Mouse (Mus musculus): ENCODE measurements around the gene Gm20388. TPM values are rescaled to one million over a fixed set of nuclear protein-coding genes. Genes with fewer than 3 reads are reported as not detected.
"Not testable (repeated sequence)": the region's sequence is repeated elsewhere in the genome, so short reads cannot be mapped to it uniquely, and the experiment has no call there.

Gm20388 gene
- total RNA-seq, 1 experiment from 2014 or later, result 18.4 TPM

GRCm38 (mm10) chr8:123472991-123473390, 3562.3 kb downstream of the Gm20388 start:
- ATAC-seq (replicated peaks in 1 of 2; ENCODE audit: insufficient read depth in 1 of 2, low FRiP score in 2 of 2, low TSS enrichment in 1 of 2, low read depth in 1 of 2, poor library complexity in 2 of 2, severe bottlenecking in 2 of 2), result not testable (repeated sequence)

GRCm38 (mm10) chr8:123474549-123474948, 3563.9 kb downstream of the Gm20388 start:
- not testable (repeated sequence) for ATAC-seq (replicated peaks in 1 of 2; ENCODE audit: insufficient read depth in 1 of 2, low FRiP score in 2 of 2, low TSS enrichment in 1 of 2, low read depth in 1 of 2, poor library complexity in 2 of 2, severe bottlenecking in 2 of 2)

- ATAC-seq (replicated peaks in 1 of 2; ENCODE audit: insufficient read depth in 1 of 2, low FRiP score in 2 of 2, low TSS enrichment in 1 of 2, low read depth in 1 of 2, poor library complexity in 2 of 2, severe bottlenecking in 2 of 2), result peak in 1 of 2 experiments; percentile 19; a peak in 1 of 4 replicates
Measured at GRCm38 (mm10) chr8:123476911-123477736, 3566.5 kb downstream of the Gm20388 start.

- peak; percentile 81 to 84 for ATAC-seq (replicated peaks in 1 of 2; ENCODE audit: insufficient read depth in 1 of 2, low FRiP score in 2 of 2, low TSS enrichment in 1 of 2, low read depth in 1 of 2, poor library complexity in 2 of 2, severe bottlenecking in 2 of 2)
Measured at GRCm38 (mm10) chr8:123477737-123478258, 3567.2 kb downstream of the Gm20388 start, which contains the start of gene Afg3l1. Afg3l1 (plus strand) TSS chr8:123477903.

- ATAC-seq (replicated peaks in 1 of 2; ENCODE audit: insufficient read depth in 1 of 2, low FRiP score in 2 of 2, low TSS enrichment in 1 of 2, low read depth in 1 of 2, poor library complexity in 2 of 2, severe bottlenecking in 2 of 2), result peak in 1 of 2 experiments; percentile 35; a peak in 1 of 4 replicates
Measured at GRCm38 (mm10) chr8:123478456-123479218, 3568.0 kb downstream of the Gm20388 start.

- ATAC-seq (replicated peaks in 1 of 2; ENCODE audit: insufficient read depth in 1 of 2, low FRiP score in 2 of 2, low TSS enrichment in 1 of 2, low read depth in 1 of 2, poor library complexity in 2 of 2, severe bottlenecking in 2 of 2), result no peak
Measured at GRCm38 (mm10) chr8:123482627-123483026, 3572.0 kb downstream of the Gm20388 start.

GRCm38 (mm10) chr8:123491280-123492075, 3580.8 kb downstream of the Gm20388 start:
- no peak for ATAC-seq (replicated peaks in 1 of 2; ENCODE audit: insufficient read depth in 1 of 2, low FRiP score in 2 of 2, low TSS enrichment in 1 of 2, low read depth in 1 of 2, poor library complexity in 2 of 2, severe bottlenecking in 2 of 2)

- ATAC-seq (replicated peaks in 1 of 2; ENCODE audit: insufficient read depth in 1 of 2, low FRiP score in 2 of 2, low TSS enrichment in 1 of 2, low read depth in 1 of 2, poor library complexity in 2 of 2, severe bottlenecking in 2 of 2), result no peak
Measured at GRCm38 (mm10) chr8:123492898-123493297, 3582.3 kb downstream of the Gm20388 start.

- ATAC-seq (replicated peaks in 1 of 2; ENCODE audit: insufficient read depth in 1 of 2, low FRiP score in 2 of 2, low TSS enrichment in 1 of 2, low read depth in 1 of 2, poor library complexity in 2 of 2, severe bottlenecking in 2 of 2), result no peak
Measured at GRCm38 (mm10) chr8:123497699-123498098, 3587.1 kb downstream of the Gm20388 start.

GRCm38 (mm10) chr8:123498963-123499362, 3588.3 kb downstream of the Gm20388 start:
- ATAC-seq (replicated peaks in 1 of 2; ENCODE audit: insufficient read depth in 1 of 2, low FRiP score in 2 of 2, low TSS enrichment in 1 of 2, low read depth in 1 of 2, poor library complexity in 2 of 2, severe bottlenecking in 2 of 2), result no peak

- ATAC-seq (replicated peaks in 1 of 2; ENCODE audit: insufficient read depth in 1 of 2, low FRiP score in 2 of 2, low TSS enrichment in 1 of 2, low read depth in 1 of 2, poor library complexity in 2 of 2, severe bottlenecking in 2 of 2), result no peak
Measured at GRCm38 (mm10) chr8:123499556-123499955, 3588.9 kb downstream of the Gm20388 start.

GRCm38 (mm10) chr8:123502192-123502591, 3591.6 kb downstream of the Gm20388 start:
- ATAC-seq (replicated peaks in 1 of 2; ENCODE audit: insufficient read depth in 1 of 2, low FRiP score in 2 of 2, low TSS enrichment in 1 of 2, low read depth in 1 of 2, poor library complexity in 2 of 2, severe bottlenecking in 2 of 2), result no peak

- no peak for ATAC-seq (replicated peaks in 1 of 2; ENCODE audit: insufficient read depth in 1 of 2, low FRiP score in 2 of 2, low TSS enrichment in 1 of 2, low read depth in 1 of 2, poor library complexity in 2 of 2, severe bottlenecking in 2 of 2)
Measured at GRCm38 (mm10) chr8:123503801-123504467, 3593.3 kb downstream of the Gm20388 start.

GRCm38 (mm10) chr8:123504591-123505195, 3594.1 kb downstream of the Gm20388 start:
- ATAC-seq (replicated peaks in 1 of 2; ENCODE audit: insufficient read depth in 1 of 2, low FRiP score in 2 of 2, low TSS enrichment in 1 of 2, low read depth in 1 of 2, poor library complexity in 2 of 2, severe bottlenecking in 2 of 2), result no peak

GRCm38 (mm10) chr8:123505267-123505666, 3594.6 kb downstream of the Gm20388 start:
- no peak for ATAC-seq (replicated peaks in 1 of 2; ENCODE audit: insufficient read depth in 1 of 2, low FRiP score in 2 of 2, low TSS enrichment in 1 of 2, low read depth in 1 of 2, poor library complexity in 2 of 2, severe bottlenecking in 2 of 2)

GRCm38 (mm10) chr8:123505695-123506094, 3595.1 kb downstream of the Gm20388 start:
- ATAC-seq (replicated peaks in 1 of 2; ENCODE audit: insufficient read depth in 1 of 2, low FRiP score in 2 of 2, low TSS enrichment in 1 of 2, low read depth in 1 of 2, poor library complexity in 2 of 2, severe bottlenecking in 2 of 2), result no peak
